Mouse (Mus musculus) heart, postnatal 0 days (tissue): ENCODE measurements around the gene Cnga4.

Source experiments
- CTCF ChIP-seq: IDR thresholded peaks from 2 replicates; pipeline ENCODE4 v1.5.1; 2016; ENCODE audit warnings: antibody characterized with exemption, control low read depth, low read depth
- EP300 ChIP-seq: IDR thresholded peaks from 2 replicates; pipeline ENCODE4 v1.6.1; 2016; ENCODE audit warnings: antibody characterized with exemption, low read depth

DNA sequence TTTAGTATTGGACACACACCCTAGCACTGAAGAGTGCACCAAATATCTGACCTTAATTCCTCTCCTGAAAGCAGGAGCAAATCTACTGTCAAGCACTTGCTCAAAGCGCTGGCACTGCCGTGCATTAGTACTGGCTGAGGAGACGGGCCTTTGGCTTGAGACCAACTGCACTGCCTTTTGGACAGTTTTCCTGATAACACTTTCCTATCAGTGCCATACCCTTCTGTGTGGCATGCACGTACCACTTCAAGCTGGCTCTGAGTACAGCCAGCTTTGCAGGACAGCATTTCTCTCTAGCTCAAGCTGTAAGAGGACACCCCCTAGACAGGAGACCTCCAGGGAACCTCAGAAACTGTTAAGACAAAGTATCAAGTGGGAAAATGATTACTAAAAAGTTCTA lies 30.9 kb upstream of the Cnga4 start:
- TF ChIP-seq CTCF (no peak), EP300 (no peak; the same call in 1 of the 2 replicates)
